ENCODE assay signal across 11 mouse cellular contexts in genomic region chr17:45655820-45656219, GRCm38 (mm10). TPM values are rescaled to one million over a fixed set of nuclear protein-coding genes. Genes with fewer than 3 reads are reported as not detected.
A peak's percentile ranks its signal among the peaks of the same experiment; 100 is the strongest.
DNase-seq lines count a peak whose midpoint lies in the region; TF ChIP-seq lines count a peak whose summit lies in the region.
"Had no signal": no experiment of that assay in that cellular context is flagged by ENCODE, and none has a peak within 500 bp of the region (broad histone marks: within the 10 kb centered on the region; RNA-seq: fewer than 3 reads in every experiment).

No protein-coding gene starts in this region.

- TF ChIP-seq CTCF in left cerebral cortex, adult 2 months (IDR thresholded peaks at IDR 0.05), result peak; percentile 26
- peak; percentile 33; the same call in 1 of the 2 replicates for TF ChIP-seq CTCF in brain, embryonic 14.5 days (IDR thresholded peaks at IDR 0.05; ENCODE audit: borderline replicate concordance, extremely low read depth, insufficient read depth, insufficient read length)

- H3K4me3 ChIP-seq in left cerebral cortex, adult 2 months, result no peak overlapping the region
- H3K4me3 ChIP-seq: embryonic facial prominence, embryonic 12.5 days; hindbrain, embryonic 13.5 days had no signal

- no peak for TF ChIP-seq POLR2A in brain, embryonic 14.5 days (IDR thresholded peaks at IDR 0.05; ENCODE audit: borderline replicate concordance, extremely low read depth, insufficient read depth, insufficient read length, poor library complexity, severe bottlenecking)

- no peak overlapping the region for H3K27ac ChIP-seq in left cerebral cortex, adult 2 months
- H3K27ac ChIP-seq: embryonic facial prominence, embryonic 12.5 days; hindbrain, embryonic 13.5 days had no signal

- intact Hi-C loops in left cerebral cortex, adult 2 months (cut with DNase I), result loop anchor here (1.0 kb wide), 1 partner anchor 19 kb away; no protein-coding TSS in a partner anchor

- DNase-seq in adrenal gland, postnatal 14 days, result peak; percentile 61
- no peak for DNase-seq in adrenal gland, adult 8-10 months
- DNase-seq in left cerebral cortex, adult 2 months (ENCODE audit: extremely low spot score in 1 of 2, low spot score in 2 of 2), result no peak
- DNase-seq in left cerebral cortex, adult 9 months (ENCODE audit: low spot score in 2 of 2), result no peak
- DNase-seq in brain, embryonic 14.5 days (ENCODE audit: low read depth), result peak; percentile 20
- peak; percentile 21 for DNase-seq in lung, postnatal 14 days
- no peak for DNase-seq in urinary bladder, adult 2 months (ENCODE audit: low spot score)
- no peak for DNase-seq in adrenal gland, adult 18-20 months (ENCODE audit: low spot score in 2 of 2)
- DNase-seq: spleen, adult 18-20 months had no signal

RNA-seq across cellular contexts. Expression of gene Capn11, which starts 3.3 kb away (rescaled TPM):
- 0.11 and 0.49 TPM in 2 replicates for total RNA-seq in adrenal gland, postnatal 14 days (2021)
- under 1 TPM in 1 of 4 experiments, not detected in 3; 0.89 TPM for total RNA-seq in adrenal gland, adult 8-10 months (2022)
- 1 to 10 TPM in 1 of 2 experiments, under 1 TPM in 1; 0.25 to 1.5 TPM for total RNA-seq in left cerebral cortex, adult 2 months (2021)
- 0.13 and 0.62 TPM in 2 replicates for polyA plus RNA-seq in brain, embryonic 14.5 days (2012; rRNA removed)
- 2.3 and 2.7 TPM in 2 replicates for polyA plus RNA-seq in urinary bladder, adult 2 months (2012; rRNA removed)
- under 1 TPM; 0.19 to 0.40 TPM for total RNA-seq in adrenal gland, adult 18-20 months (2021)

RNA-seq across cellular contexts. Expression of gene Mrpl14, which starts 30.3 kb away (rescaled TPM):
- 119 and 122 TPM in 2 replicates for total RNA-seq in adrenal gland, postnatal 14 days (2021)
- total RNA-seq in adrenal gland, adult 8-10 months (2022), result 100 to 1,000 TPM; 109 to 120 (median 112) TPM
- 10 to 100 TPM; 42.4 to 44.1 TPM for total RNA-seq in left cerebral cortex, adult 2 months (2021)
- polyA plus RNA-seq in brain, embryonic 14.5 days (2012; rRNA removed), result 74.8 and 101 TPM in 2 replicates
- polyA plus RNA-seq in urinary bladder, adult 2 months (2012; rRNA removed), result 100 and 106 TPM in 2 replicates
- total RNA-seq in adrenal gland, adult 18-20 months (2021), result 100 to 1,000 TPM; 104 to 109 TPM

RNA-seq across cellular contexts. Expression of gene Tmem63b, which starts 30.9 kb away (rescaled TPM):
- total RNA-seq in adrenal gland, postnatal 14 days (2021), result 45.4 and 48.1 TPM in 2 replicates
- 10 to 100 TPM; 38.2 to 75.2 (median 53.9) TPM for total RNA-seq in adrenal gland, adult 8-10 months (2022)
- 100 to 1,000 TPM; 176 to 184 TPM for total RNA-seq in left cerebral cortex, adult 2 months (2021)
- polyA plus RNA-seq in brain, embryonic 14.5 days (2012; rRNA removed), result 306 and 323 TPM in 2 replicates
- polyA plus RNA-seq in urinary bladder, adult 2 months (2012; rRNA removed), result 73.6 and 76.5 TPM in 2 replicates
- 10 to 100 TPM; 41.0 to 41.4 TPM for total RNA-seq in adrenal gland, adult 18-20 months (2021)

RNA-seq across cellular contexts. Expression of gene Mymx, which starts 53.9 kb away (rescaled TPM):
- 0.44 TPM in 1 of 2 replicates, not detected in the other for total RNA-seq in adrenal gland, postnatal 14 days (2021)
- total RNA-seq in adrenal gland, adult 8-10 months (2022), result under 1 TPM in 2 of 4 experiments, not detected in 2; 0.32 to 0.38 TPM
- not detected for total RNA-seq in left cerebral cortex, adult 2 months (2021)
- 0.42 and 0.92 TPM in 2 replicates for polyA plus RNA-seq in brain, embryonic 14.5 days (2012; rRNA removed)
- polyA plus RNA-seq in urinary bladder, adult 2 months (2012; rRNA removed), result 0.31 and 0.84 TPM in 2 replicates
- total RNA-seq in adrenal gland, adult 18-20 months (2021), result not detected

RNA-seq across cellular contexts. Expression of gene Slc29a1, which starts 56.4 kb away (rescaled TPM):
- 114 and 140 TPM in 2 replicates for total RNA-seq in adrenal gland, postnatal 14 days (2021)
- total RNA-seq in adrenal gland, adult 8-10 months (2022), result 100 to 1,000 TPM; 145 to 174 (median 158) TPM
- total RNA-seq in left cerebral cortex, adult 2 months (2021), result 10 to 100 TPM; 19.7 to 23.6 TPM
- polyA plus RNA-seq in brain, embryonic 14.5 days (2012; rRNA removed), result 43.6 and 60.9 TPM in 2 replicates
- 210 and 219 TPM in 2 replicates for polyA plus RNA-seq in urinary bladder, adult 2 months (2012; rRNA removed)
- total RNA-seq in adrenal gland, adult 18-20 months (2021), result 100 to 1,000 TPM; 121 to 161 TPM

Comparison
In these comparisons a context has a peak if more than half of its experiments do, and no peak if none do; other contexts are left out.
1. DNase-seq: peak in adrenal gland, postnatal 14 days (single experiment), brain, embryonic 14.5 days (single experiment) and lung, postnatal 14 days (single experiment); none in adrenal gland, adult 8-10 months (single experiment), left cerebral cortex, adult 2 months (0 of 2), left cerebral cortex, adult 9 months (0 of 2), urinary bladder, adult 2 months (single experiment) and adrenal gland, adult 18-20 months (0 of 2).